Mouse (Mus musculus) urinary bladder, postnatal 25 days (tissue): ENCODE measurements around the gene Nucks1.
A peak's percentile ranks its signal among the peaks of the same experiment; 100 is the strongest.

Experiments
- DNase-seq: peaks from one replicate; pipeline ENCODE4 v3.0.0; 2022; ENCODE audit warnings: low spot score

Nucks1 gene

DNA sequence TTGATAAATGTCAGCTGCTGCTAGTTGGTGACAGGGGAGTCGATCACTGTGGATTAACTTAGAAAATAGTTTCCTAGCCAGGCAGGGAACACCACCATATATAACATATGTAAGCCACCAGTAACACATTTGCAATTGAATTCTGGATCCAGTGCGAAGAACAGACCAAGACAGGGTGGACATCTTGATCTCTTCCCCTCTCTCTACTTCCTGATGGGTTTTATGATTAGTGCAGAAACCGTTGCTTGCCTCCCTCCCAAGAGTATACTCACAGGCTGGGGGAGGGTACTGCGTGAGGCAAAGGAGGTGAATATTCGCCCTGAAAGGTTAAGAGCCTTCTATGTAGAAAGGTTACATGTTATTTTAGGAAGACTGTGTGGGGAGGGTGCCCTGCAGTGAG lies 55.5 kb downstream of the Nucks1 start:
- no peak for DNase-seq

DNA sequence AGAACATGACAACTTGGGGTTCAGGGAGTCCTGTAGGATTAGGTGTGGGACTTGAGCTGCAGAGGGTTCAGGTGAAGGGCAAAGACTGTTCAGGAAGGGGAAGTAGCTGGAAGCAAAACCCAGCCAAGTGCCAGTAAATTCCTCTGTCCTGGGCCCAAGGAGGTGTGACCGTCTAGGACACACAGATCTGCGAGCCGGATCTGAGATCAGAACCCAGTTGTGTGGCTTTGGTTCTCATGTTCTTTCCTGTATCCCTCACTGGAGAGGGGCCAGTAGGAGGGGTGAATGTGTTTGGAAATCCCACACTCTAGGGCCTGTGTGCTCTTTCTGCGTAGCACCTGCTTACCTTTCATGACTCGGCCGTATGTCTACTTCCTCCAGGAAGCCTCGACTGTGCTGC lies 57.0 kb downstream of the Nucks1 start:
- DNase-seq = no peak

DNA sequence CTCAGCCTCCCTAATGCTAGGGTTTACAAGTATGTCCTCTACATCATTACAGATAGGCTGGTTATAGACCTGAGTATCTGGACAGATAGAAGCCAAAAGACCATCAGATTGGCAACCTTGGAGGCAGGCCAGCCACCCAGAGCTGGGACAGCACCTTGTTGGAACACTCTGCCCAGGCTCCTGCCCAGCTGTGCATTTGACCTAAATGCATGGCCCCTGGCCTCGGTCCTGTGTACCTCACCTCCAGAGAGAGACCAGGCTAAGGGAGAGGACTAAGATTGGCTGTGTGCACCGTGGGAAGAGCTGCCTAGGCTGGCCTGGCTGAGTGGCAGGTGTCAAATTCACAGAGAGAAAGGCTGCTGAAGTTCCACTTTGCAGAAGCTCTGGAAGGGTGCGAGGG lies 58.2 kb downstream of the Nucks1 start:
- DNase-seq = no peak

DNA sequence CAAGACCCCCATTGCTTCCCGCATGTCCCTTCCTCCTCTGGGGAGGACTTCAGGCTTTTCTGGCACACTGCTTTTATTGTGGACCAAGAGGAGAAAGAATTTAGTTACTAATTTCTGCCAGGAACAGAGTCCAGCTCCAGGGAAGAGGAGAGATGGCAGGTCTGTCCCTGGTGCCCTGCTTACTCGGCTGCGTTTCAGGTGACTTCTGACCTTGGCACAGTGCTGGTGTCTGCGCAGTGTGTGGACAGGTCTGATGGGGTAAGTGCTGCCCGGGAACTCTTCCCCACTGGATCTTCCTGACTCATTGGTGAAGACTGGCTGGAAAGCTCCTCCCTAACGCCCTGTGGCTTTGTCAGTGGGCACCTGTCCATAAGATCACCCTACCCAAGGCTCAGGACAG lies 58.6 kb downstream of the Nucks1 start:
- DNase-seq = no peak

DNA sequence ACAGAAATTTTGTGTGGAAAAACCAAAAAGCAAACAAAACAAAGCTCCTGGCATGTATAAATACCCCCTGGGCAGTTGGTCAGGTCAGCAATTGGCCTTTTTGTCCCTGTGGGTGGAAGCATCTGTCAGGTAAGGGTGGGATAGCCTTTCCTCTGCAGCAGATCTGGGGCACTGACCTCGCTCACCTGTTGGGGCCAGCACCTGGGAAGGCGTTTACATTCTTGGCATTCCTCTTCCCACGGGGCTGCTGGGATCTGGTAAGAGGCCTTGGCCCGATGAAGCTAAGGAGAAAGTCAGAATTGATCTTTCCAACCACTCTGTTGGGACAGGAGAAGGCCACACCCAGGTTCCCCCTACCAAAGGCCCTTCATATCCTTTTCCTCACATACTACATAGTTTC lies 59.5 kb downstream of the Nucks1 start:
- DNase-seq = no peak

DNA sequence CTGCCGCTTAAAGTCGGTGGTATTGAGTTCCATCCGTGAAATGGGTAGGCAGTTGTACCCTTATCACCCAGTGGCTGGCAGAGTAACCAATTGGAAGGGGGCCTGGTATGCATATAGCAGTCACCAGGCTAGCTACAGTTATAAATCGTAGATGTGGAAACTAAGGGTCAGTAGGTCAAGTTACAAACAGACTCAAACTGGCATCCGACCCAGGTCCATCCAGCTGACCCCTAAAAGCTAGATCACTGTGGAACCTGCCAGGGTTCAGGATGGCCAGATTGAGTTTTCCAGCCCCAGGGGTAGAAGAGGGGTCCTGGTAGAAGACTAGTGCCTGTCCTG lies 60.0 kb downstream of the Nucks1 start:
- no peak for DNase-seq

DNA sequence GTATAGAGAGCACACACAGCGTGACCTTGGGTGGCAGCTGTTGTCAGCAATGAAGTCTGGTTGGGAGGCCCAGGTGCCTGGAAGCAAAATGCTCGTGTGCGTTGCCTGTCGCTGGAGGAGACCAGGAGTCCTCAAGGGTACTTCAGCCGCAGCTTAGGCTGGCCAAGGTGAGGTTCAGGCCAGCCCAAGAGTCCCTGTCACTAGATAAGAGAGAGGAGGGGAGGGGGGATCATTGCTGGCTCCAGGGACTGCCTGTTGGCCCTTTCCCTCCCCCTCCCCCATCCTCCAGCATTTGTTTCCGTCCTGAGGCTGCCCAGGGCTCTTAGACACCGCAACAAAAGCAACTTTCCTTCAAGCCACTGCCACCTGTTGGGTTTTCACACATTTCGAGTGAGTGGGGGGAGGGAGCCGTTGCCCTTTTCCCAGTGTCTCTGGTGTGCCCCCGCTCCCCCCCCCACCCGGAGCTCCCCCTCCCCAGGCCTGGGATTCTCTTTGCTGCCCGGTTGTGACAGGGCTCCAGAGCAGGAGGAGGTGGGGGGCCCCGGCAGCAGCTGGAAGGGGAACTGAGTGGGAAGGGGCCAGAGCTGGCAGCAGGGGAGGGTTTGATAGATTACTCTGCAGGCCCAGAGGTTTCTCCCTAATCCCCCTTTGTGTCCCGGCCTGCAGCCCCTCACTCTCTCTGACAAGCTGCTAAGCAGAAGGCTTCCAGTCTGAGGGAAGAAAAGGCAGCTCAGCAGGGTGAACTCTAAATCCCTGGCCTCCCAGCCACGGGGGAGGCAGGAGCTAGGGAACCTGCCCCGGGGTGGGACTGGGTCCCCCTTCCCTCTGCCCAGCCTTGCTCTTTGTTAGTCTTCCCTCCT lies 60.6 kb downstream of the Nucks1 start:
- DNase-seq = no peak

DNA sequence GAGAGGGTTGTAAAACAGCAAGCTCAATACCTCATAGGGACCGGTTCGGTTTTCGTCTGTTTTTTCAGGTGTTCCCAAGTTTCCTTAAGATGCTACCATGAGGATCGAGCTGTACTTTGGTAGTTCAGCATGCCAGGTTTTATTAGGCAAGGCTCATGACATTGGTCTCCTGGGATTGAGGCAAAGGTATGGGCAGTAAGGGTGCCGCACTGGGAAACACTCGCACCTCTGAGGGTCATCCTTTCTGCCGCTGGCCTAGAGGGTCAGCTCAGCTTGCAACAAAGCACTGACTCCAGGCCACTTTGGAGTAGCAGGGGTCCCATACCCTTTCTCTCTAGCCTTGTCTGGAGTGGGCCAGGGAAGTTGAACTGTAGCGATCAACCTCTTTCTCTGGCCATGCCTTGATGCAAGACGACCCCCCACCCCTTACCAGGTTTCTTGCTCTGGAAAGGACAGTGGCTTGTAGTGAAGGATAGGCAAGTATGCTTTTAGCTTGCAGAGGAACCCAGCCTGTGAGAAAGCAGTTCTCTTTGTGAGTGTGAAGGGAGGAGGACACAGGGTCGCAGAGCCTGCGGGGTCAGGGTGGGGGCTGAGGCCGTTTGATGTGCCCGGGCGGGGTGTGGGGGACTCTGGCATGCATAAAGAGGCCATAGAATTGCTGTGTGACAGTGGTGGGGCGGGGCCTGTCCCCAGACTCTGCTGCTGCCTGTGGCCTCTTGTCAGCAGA lies 61.6 kb downstream of the Nucks1 start:
- no peak for DNase-seq

DNA sequence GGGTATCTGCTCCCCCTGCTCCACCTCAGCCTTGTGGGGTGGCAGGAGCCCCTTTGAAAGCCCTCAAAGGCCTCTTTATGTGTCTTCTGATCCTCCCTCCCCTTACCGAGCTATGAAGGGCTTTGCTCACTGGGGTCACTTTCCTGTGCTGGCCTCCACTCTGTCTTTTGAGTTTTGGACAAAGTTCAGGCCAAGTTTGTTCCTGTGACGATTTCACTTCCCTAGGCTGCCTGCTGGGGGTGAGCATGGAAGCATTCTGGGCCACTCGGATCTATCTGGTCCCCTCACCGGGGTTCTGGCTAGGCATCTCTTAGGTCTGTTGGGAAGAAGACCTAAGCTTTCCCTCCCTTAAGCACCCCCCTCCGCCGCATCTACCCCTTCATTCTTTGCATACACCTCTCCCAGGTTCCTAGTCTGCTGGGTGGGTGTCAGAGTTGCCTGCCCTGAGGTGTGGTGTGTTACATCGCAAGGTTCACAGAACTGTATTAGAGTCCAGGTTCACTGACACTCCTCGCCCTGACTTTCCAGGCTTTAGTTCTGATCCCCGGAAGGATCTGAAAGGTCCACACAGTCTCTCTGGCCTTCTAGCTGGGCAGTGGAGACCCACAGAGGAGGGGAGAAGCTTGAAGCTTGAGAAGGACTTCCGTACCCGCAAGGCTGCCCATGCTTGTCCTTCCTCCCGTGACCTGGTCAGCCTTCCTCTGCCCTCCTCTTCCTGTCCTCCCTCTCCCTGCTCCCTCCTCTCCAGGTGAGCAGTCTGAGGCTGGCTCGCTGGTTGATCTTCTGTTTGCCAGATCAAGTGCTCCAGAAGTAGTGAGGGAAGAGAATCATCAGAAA lies 62.4 kb downstream of the Nucks1 start:
- no peak for DNase-seq

DNA sequence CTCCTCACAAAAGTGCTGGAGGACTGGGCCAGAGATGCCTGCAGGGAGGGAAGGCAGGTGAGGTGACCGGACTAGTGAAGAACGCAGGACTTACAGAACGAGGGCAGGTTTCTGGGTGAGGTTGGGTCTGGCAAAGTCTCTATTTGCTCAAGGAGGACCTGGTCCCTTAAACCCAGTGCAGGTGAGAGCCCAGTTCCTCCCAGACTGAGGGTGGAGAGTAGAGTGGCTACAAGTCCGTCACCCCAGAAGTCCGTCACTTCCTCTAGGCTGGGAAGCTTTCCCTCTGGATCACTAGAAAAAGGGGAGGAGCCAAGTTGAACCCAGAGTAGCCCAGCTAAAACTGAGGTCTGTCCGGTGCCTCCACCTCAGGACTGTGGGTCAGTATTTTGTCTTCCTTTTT lies 63.7 kb downstream of the Nucks1 start:
- no peak for DNase-seq

DNA sequence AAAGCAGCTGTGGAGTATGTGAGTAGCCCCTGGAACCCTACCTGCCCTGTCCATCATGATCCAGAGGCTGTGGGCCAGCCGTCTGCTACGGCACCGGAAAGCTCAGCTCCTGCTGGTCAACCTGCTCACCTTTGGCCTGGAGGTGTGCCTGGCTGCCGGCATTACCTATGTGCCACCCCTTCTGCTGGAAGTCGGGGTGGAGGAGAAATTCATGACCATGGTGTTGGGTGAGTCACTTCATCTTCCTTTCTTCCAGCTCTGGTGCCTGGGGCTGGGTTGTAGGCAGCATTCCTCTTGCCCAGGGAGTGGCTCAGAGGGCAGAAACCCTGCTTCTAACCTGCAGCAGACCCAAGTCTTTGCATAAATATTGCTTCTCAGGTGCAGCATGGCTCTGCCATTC lies 66.6 kb downstream of the Nucks1 start:
- DNase-seq = no peak

DNA sequence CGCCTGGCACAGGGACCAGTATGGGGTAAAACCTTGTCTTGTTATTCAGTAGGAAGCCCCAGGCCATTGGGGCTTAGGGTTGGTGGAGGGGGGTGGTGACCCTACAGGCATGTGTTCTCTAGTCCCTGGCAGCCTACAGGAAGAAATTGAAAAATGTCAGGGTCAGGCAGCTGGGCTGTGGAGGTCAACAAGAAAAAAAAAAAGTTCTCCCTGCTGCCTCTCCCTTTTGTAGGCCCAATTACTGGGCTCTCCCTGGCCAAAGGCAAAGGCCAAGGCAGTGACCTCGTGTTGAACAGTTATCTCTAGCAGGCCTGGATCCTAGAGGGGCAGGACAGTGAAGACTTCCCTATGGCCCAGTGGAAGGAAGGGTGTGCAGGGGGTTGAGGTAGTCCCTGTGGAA lies 70.1 kb downstream of the Nucks1 start:
- no peak for DNase-seq

DNA sequence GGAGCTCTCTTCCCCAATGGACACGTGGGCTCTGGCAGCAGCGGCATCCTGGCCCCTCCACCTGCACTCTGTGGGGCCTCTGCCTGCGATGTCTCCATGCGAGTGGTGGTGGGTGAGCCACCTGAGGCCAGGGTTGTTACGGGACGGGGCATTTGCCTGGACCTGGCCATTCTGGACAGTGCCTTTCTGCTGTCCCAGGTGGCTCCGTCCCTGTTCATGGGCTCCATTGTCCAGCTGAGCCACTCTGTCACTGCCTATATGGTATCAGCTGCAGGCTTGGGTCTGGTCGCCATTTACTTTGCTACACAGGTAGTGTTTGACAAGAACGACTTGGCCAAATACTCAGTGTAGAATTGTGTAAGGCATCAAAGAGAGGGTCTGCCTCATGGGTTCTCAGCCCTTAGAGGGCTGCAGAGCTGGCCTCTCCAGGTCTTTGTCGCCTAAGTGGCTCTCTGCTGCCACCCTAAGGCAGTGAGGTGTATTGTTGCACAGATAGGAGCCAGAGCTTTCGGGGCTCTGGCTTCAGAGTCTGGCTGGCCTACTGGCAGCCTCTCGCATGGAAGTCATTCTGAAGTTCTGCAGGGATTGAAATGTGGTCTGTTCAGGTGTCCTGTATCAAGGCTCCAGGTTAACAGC lies 71.2 kb downstream of the Nucks1 start:
- peak; percentile 68 for DNase-seq

DNA sequence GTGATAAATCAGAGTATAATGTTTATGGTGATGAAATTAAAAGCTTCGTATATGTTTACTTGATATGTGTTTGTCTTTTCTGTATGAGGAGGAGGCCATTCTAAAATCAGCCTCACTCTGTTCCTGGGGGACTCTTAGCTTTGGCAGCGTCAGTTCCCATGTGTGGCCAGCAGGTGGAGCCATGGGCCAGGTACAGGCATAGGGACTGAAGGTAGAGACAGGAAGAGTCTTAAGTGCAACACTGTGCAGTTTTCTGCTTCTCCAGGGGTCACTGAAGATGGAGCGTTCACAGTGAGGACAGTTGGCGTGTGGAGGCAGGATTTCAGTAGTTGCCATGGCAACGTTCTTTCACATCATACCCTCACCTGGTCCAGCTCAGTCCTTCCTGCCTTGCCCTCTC lies 72.6 kb downstream of the Nucks1 start:
- peak; percentile 77 for DNase-seq

DNA sequence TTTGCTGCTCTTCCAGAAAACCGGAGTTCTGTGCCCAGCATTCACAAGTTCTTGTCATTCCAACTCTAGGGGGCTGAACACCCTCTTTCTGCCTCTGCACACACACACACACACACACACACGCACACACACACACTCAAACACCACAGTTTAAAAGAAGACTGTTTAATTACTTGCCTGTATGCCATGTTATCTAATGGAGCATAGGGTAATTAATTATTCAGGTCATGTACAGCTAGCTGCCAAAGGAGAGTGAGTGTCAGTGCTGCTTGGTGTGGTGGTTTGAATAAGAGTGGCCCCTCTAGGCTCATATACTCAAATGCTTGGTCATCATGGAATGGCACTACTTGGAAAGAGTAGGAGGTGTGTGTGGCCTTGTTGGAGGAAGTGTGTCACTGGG lies 73.5 kb downstream of the Nucks1 start:
- DNase-seq = no peak
